Mouse (Mus musculus) heart, adult 2 months (tissue): ENCODE results near the gene Bri3bp. TPM values are rescaled to one million over a fixed set of nuclear protein-coding genes. Genes with fewer than 3 reads are reported as not detected.

Experiments
- DNase-seq, 2 experiments: peaks; one replicate each; pipeline ENCODE4 v3.0.0; 2021
- H3K27ac ChIP-seq: fragments of 200-600 bp; 2 replicates; pipeline ENCODE4 v1.8.1; 2022
- H3K27me3 ChIP-seq: fragments of 200-500 bp; 2 replicates; pipeline ENCODE4 v1.6.1; 2012; ENCODE audit warnings: mild to moderate bottlenecking, low read length, inconsistent platforms, mixed read lengths; ENCODE audit not compliant: control insufficient read depth, insufficient read depth
- H3K36me3 ChIP-seq: fragments of 200-500 bp; 2 replicates; pipeline ENCODE4 v1.6.1; 2012; ENCODE audit warnings: low read length, inconsistent platforms; ENCODE audit not compliant: control insufficient read depth, insufficient read depth
- H3K4me1 ChIP-seq: fragments of 200-500 bp; 2 replicates; pipeline ENCODE4 v1.6.1; 2011; ENCODE audit warnings: low read length; ENCODE audit not compliant: control insufficient read depth, insufficient read depth
- H3K4me3 ChIP-seq: fragments of 200-600 bp; 2 replicates; pipeline ENCODE4 v1.8.1; 2022
- H3K79me2 ChIP-seq: fragments of 200-500 bp; replicated peaks from 2 replicates; pipeline ENCODE4 v1.6.1; 2012; ENCODE audit warnings: mild to moderate bottlenecking, inconsistent platforms, low read length, moderate library complexity, mixed read lengths; ENCODE audit not compliant: control insufficient read depth, insufficient read depth
- H3K9ac ChIP-seq: fragments of 200-500 bp; 2 replicates; pipeline ENCODE4 v1.6.1; 2012; ENCODE audit warnings: low read depth, mild to moderate bottlenecking, control low read depth, inconsistent platforms, low read length, mixed read lengths
- CTCF ChIP-seq: fragments of 200-600 bp; IDR thresholded peaks from 2 replicates; pipeline ENCODE4 v1.8.1; 2022; ENCODE audit warnings: antibody characterized with exemption, mild to moderate bottlenecking, moderate library complexity
- EP300 ChIP-seq: fragments of 200-500 bp; IDR thresholded peaks from 2 replicates; pipeline ENCODE4 v1.6.1; 2011; ENCODE audit warnings: low read depth, low read length, control low read depth; ENCODE audit not compliant: insufficient read depth
- POLR2A ChIP-seq: fragments of 200-500 bp; IDR thresholded peaks from 2 replicates; pipeline ENCODE4 v1.6.1; 2011; ENCODE audit warnings: mild to moderate bottlenecking, low read depth, low read length, control low read depth; ENCODE audit not compliant: insufficient read depth
- WGBS: fragments of 180-500 bp; shearing (Covaris S2); methylation state at CpG from one replicate; pipeline ENCODE4 v1.1.7; 2018; 5-methylcytosine and 5-hydroxymethylcytosine counted together
- intact Hi-C: fragments of 180-260 bp; cut with DNase I; formaldehyde crosslinking; loops from one replicate; pipeline ENCODE4 v1.15.1; 2025
- polyA plus RNA-seq: library from polyadenylated mRNA; depleted of rRNA; stranded (reverse); fragments of >200 nt; gene quantifications from 2 replicates; pipeline ENCODE4 v1.2.3, GENCODE M21; 2012
- total RNA-seq, 2 experiments: library from RNA; stranded (reverse); gene quantifications; 2 replicates each; pipeline ENCODE4 v1.2.3; 2021

Bri3bp gene
- total and polyA plus RNA-seq, 3 experiments: 31.4 to 52.4 (median 52.2) TPM

DNA sequence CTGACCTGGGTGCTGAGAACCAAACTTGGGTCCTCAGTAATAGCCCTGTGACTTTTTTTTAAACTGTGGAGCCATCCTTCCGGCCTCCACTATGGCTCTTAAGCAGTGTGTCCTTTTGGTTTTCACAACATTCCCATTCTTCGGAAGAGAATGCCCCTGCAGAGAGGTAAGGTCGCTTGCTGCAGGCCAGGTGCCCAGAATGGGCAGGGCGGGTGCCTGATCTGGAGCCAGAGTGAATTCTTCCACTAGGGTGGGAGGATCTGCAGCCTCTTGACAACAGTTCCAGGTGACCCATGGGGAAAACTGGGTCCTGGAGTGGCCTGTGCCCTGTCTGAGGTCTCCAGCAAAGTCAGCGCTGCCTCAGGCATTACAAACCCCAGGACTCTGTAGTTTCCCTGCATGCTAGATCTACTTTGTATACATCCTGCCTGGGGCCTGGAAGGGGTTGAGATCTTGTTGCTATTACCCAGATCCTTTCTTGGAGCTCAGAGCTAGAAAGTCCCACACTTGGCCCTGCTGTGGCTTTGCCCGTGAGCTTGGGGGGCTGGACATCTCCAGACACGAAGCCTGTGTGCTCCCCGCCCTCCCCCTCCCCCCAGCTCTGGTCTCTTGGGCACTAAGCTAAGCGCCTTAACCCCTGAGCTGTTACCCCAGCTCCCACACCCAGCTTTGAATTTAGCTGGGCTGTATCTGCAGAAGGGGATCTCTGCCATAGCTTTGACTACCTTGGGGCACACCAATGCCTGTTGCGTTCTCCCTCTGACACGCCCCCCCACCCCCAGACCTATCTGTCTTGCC is 39.3 kb downstream of the Bri3bp start:
- Histone ChIP-seq H3K27me3 (no peaks in the 10 kb centered on the region), H3K4me3 (no peak overlapping the region), H3K36me3 (no peaks in the 10 kb centered on the region), H3K9ac (no peak overlapping the region), H3K27ac (no peak overlapping the region), H3K4me1 (peaks cover 2% of the 10 kb centered on the region), H3K79me2 (no peaks in the 10 kb centered on the region)
- intact Hi-C loops: no loop called here
- TF ChIP-seq EP300 (no peak), POLR2A (no peak), CTCF (no peak)
- 83% methylated on average over 11 of the region's 11 CpGs for WGBS
- DNase-seq: no peak

- H3K36me3 ChIP-seq: no peaks in the 10 kb centered on the region
- no peaks in the 10 kb centered on the region for H3K79me2 ChIP-seq
- intact Hi-C loops: no loop called here
These were observed 41.1 kb downstream of the Bri3bp start for GRCm38 (mm10) chr5:125482474-125482873.

GRCm38 (mm10) chr5:125483712-125484611 is 42.6 kb downstream of the Bri3bp start:
- no peaks in the 10 kb centered on the region for H3K79me2 ChIP-seq
- no peak overlapping the region for H3K27ac ChIP-seq
- H3K9ac ChIP-seq: no peak overlapping the region
- 79% methylated on average over 6 of the region's 6 CpGs for WGBS
- H3K4me1 ChIP-seq: peaks cover 2% of the 10 kb centered on the region
- DNase-seq: no peak
- intact Hi-C loops: no loop called here
- H3K36me3 ChIP-seq: no peaks in the 10 kb centered on the region
- TF ChIP-seq CTCF (no peak), POLR2A (no peak), EP300 (no peak)
- no peaks in the 10 kb centered on the region for H3K27me3 ChIP-seq
- no peak overlapping the region for H3K4me3 ChIP-seq

More at GRCm38 (mm10) chr5:125482474-125482873, 41.1 kb downstream of the Bri3bp start:
- Histone ChIP-seq H3K4me1 (peaks cover 2% of the 10 kb centered on the region), H3K9ac (no peak overlapping the region), H3K27me3 (no peaks in the 10 kb centered on the region), H3K27ac (no peak overlapping the region), H3K4me3 (no peak overlapping the region)
- TF ChIP-seq POLR2A (no peak), EP300 (no peak), CTCF (no peak)
- 87% methylated on average over 7 of the region's 7 CpGs for WGBS
- no peak for DNase-seq

GRCm38 (mm10) chr5:125485031-125485778 is 43.8 kb downstream of the Bri3bp start:
- 84% methylated on average over 4 of the region's 4 CpGs for WGBS
- TF ChIP-seq POLR2A (no peak), EP300 (no peak), CTCF (no peak)
- Histone ChIP-seq H3K27me3 (no peaks in the 10 kb centered on the region), H3K9ac (no peak overlapping the region), H3K79me2 (no peaks in the 10 kb centered on the region), H3K4me1 (peaks cover 2% of the 10 kb centered on the region), H3K4me3 (no peak overlapping the region), H3K36me3 (no peaks in the 10 kb centered on the region), H3K27ac (no peak overlapping the region)
- DNase-seq: no peak
- intact Hi-C loops: no loop called here

DNA sequence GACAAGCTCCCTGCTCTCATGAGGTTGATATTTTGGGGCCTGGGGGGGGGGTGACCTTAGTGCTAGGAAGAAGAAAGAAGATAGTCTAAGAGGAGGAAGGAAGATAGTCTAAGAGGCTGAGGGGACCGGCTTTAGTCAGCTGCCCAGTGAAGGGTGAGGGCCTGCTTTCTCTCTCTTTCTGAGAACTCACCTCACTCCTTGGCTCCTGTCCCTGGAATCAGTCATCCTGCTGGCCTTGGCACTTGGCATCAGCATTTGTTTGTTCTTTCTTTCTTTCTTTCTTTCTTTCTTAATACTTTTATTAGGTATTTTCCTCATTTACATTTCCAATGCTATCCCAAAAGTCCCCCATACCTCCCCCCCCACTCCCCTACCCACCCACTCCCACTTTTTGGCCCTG is 44.7 kb downstream of the Bri3bp start:
- H3K36me3 ChIP-seq: no peaks in the 10 kb centered on the region
- H3K79me2 ChIP-seq: no peaks in the 10 kb centered on the region
- TF ChIP-seq POLR2A (no peak), CTCF (no peak), EP300 (no peak)
- WGBS: 70% methylated on average over 1 of the region's 1 CpGs
- no peak overlapping the region for H3K4me3 ChIP-seq
- H3K27me3 ChIP-seq: no peaks in the 10 kb centered on the region
- no peak overlapping the region for H3K27ac ChIP-seq
- intact Hi-C loops: no loop called here
- peaks cover 2% of the 10 kb centered on the region for H3K4me1 ChIP-seq
- no peak overlapping the region for H3K9ac ChIP-seq
- no peak for DNase-seq
